Mouse (Mus musculus) embryonic facial prominence, embryonic 12.5 days (tissue): ENCODE results near the gene Gm9970. TPM values are rescaled to one million over a fixed set of nuclear protein-coding genes. Genes with fewer than 3 reads are reported as not detected.
A peak's percentile ranks its signal among the peaks of the same experiment; 100 is the strongest.

ENCODE experiments used
- ATAC-seq: fragments of 200-750 bp; cut with Nextera tagmentation; 2 replicates; pipeline ENCODE4 v1.8.0; 2017; ENCODE audit not compliant: insufficient number of reproducible peaks, insufficient read depth, low FRiP score, low TSS enrichment
- H3K27ac ChIP-seq: fragments of 300-500 bp; sonication (generic); 2 replicates; pipeline ENCODE4 v1.5.1; 2016; ENCODE audit warnings: mild to moderate bottlenecking
- H3K27me3 ChIP-seq: fragments of 300-500 bp; sonication (generic); 2 replicates; pipeline ENCODE4 v1.6.1; 2016; ENCODE audit warnings: mild to moderate bottlenecking, moderate library complexity
- H3K36me3 ChIP-seq: fragments of 300-500 bp; sonication (generic); 2 replicates; pipeline ENCODE4 v1.6.1; 2016; ENCODE audit warnings: mild to moderate bottlenecking
- H3K4me1 ChIP-seq: fragments of 300-500 bp; sonication (generic); 2 replicates; pipeline ENCODE4 v1.6.1; 2016
- H3K4me2 ChIP-seq: fragments of 300-500 bp; sonication (generic); replicated peaks from 2 replicates; pipeline ENCODE4 v1.6.1; 2016; ENCODE audit warnings: mild to moderate bottlenecking, moderate library complexity
- H3K4me3 ChIP-seq: fragments of 300-500 bp; sonication (generic); 2 replicates; pipeline ENCODE4 v1.5.1; 2016; ENCODE audit warnings: mild to moderate bottlenecking
- H3K9ac ChIP-seq: fragments of 300-500 bp; sonication (generic); 2 replicates; pipeline ENCODE4 v1.6.1; 2016; ENCODE audit warnings: mild to moderate bottlenecking, moderate library complexity
- H3K9me3 ChIP-seq: fragments of 300-500 bp; sonication (generic); 2 replicates; pipeline ENCODE4 v1.6.1; 2016; ENCODE audit warnings: mild to moderate bottlenecking, moderate library complexity
- WGBS: fragments of 180-500 bp; shearing (Covaris S2); methylation state at CpG from one replicate; pipeline ENCODE4 v1.1.7; 2016; 5-methylcytosine and 5-hydroxymethylcytosine counted together
- polyA plus RNA-seq: library from polyadenylated mRNA; unstranded; fragments of >200 nt; fragmentation: Nextera tagmentation; extraction: Ambion mirVana; gene quantifications from 2 replicates; pipeline ENCODE4 v1.2.1, GENCODE M21; 2016

The Gm9970 gene
- polyA plus RNA-seq, 1 experiment from 2014 or later = 0.43 TPM

GRCm38 (mm10) chr5:31201042-31201741 lies 39.8 kb downstream of the Gm9970 start:
- Histone ChIP-seq H3K9me3 (peaks cover 4% of the 10 kb centered on the region; the same call in 1 of the 2 replicates), H3K4me1 (peaks cover 15% of the 10 kb centered on the region; the same call in 1 of the 2 replicates), H3K4me3 (peak overlapping the region; percentile 82), H3K9ac (peak overlapping the region; percentile 89), H3K27me3 (no peaks in the 10 kb centered on the region), H3K27ac (peak overlapping the region; percentile 79), H3K36me3 (peaks cover 76% of the 10 kb centered on the region), H3K4me2 (peak overlapping the region; percentile 78)
- 17% methylated on average over 13 of the region's 13 CpGs for WGBS
- ATAC-seq = no peak

GRCm38 (mm10) chr5:31200327-31200768 lies 40.7 kb downstream of the Gm9970 start:
- H3K27me3 ChIP-seq = no peaks in the 10 kb centered on the region
- peak overlapping the region; percentile 4; the same call in 1 of the 2 replicates for H3K4me3 ChIP-seq
- peaks cover 4% of the 10 kb centered on the region; the same call in 1 of the 2 replicates for H3K9me3 ChIP-seq
- peaks cover 15% of the 10 kb centered on the region; the same call in 1 of the 2 replicates for H3K4me1 ChIP-seq
- 0 out of 2 replicates have a peak overlapping the region, but pooled peaks have one; percentile 14 for H3K27ac ChIP-seq
- H3K36me3 ChIP-seq = peaks cover 77% of the 10 kb centered on the region
- peak overlapping the region; percentile 78 for H3K4me2 ChIP-seq
- H3K9ac ChIP-seq = no peak overlapping the region
- ATAC-seq = no peak
- 89% methylated on average over 27 of the region's 27 CpGs for WGBS

- Histone ChIP-seq H3K9ac (no peak overlapping the region), H3K9me3 (peaks cover 4% of the 10 kb centered on the region; the same call in 1 of the 2 replicates), H3K27me3 (no peaks in the 10 kb centered on the region), H3K4me3 (peak overlapping the region; percentile 4; the same call in 1 of the 2 replicates), H3K36me3 (peaks cover 77% of the 10 kb centered on the region), H3K4me2 (no peak overlapping the region), H3K4me1 (peaks cover 15% of the 10 kb centered on the region; the same call in 1 of the 2 replicates), H3K27ac (0 out of 2 replicates have a peak overlapping the region, but pooled peaks have one; percentile 14)
- ATAC-seq = no peak
- WGBS = 87% methylated on average over 9 of the region's 9 CpGs
Observed at GRCm38 (mm10) chr5:31199893-31200292, 41.1 kb downstream of the Gm9970 start.

GRCm38 (mm10) chr5:31199321-31199892 lies 41.6 kb downstream of the Gm9970 start:
- Histone ChIP-seq H3K27ac (no peak overlapping the region), H3K27me3 (no peaks in the 10 kb centered on the region), H3K4me3 (no peak overlapping the region), H3K9ac (no peak overlapping the region), H3K4me2 (no peak overlapping the region), H3K9me3 (peaks cover 4% of the 10 kb centered on the region; the same call in 1 of the 2 replicates), H3K36me3 (peaks cover 77% of the 10 kb centered on the region), H3K4me1 (peaks cover 19% of the 10 kb centered on the region)
- 92% methylated on average over 19 of the region's 19 CpGs for WGBS
- no peak for ATAC-seq

- H3K4me2 ChIP-seq = no peak overlapping the region
- no peak overlapping the region for H3K27ac ChIP-seq
- 83% methylated on average over 5 of the region's 5 CpGs for WGBS
- H3K4me3 ChIP-seq = no peak overlapping the region
- no peak overlapping the region for H3K9ac ChIP-seq
- ATAC-seq = no peak
- H3K4me1 ChIP-seq = peaks cover 25% of the 10 kb centered on the region
- no peaks in the 10 kb centered on the region for H3K27me3 ChIP-seq
- H3K9me3 ChIP-seq = peaks cover 4% of the 10 kb centered on the region; the same call in 1 of the 2 replicates
- H3K36me3 ChIP-seq = peaks cover 71% of the 10 kb centered on the region
Observed at GRCm38 (mm10) chr5:31198616-31199320, 42.3 kb downstream of the Gm9970 start.

- Histone ChIP-seq H3K9me3 (peaks cover 4% of the 10 kb centered on the region; the same call in 1 of the 2 replicates), H3K4me1 (peaks cover 24% of the 10 kb centered on the region), H3K4me2 (no peak overlapping the region), H3K27me3 (no peaks in the 10 kb centered on the region), H3K27ac (no peak overlapping the region), H3K4me3 (no peak overlapping the region), H3K36me3 (peaks cover 66% of the 10 kb centered on the region), H3K9ac (no peak overlapping the region)
- 89% methylated on average over 9 of the region's 9 CpGs for WGBS
- ATAC-seq = no peak
Observed at GRCm38 (mm10) chr5:31198170-31198569, 42.9 kb downstream of the Gm9970 start.

- Histone ChIP-seq H3K4me3 (no peak overlapping the region), H3K27ac (no peak overlapping the region), H3K9me3 (peaks cover 4% of the 10 kb centered on the region; the same call in 1 of the 2 replicates), H3K36me3 (peaks cover 62% of the 10 kb centered on the region), H3K4me1 (peaks cover 19% of the 10 kb centered on the region), H3K27me3 (no peaks in the 10 kb centered on the region), H3K4me2 (no peak overlapping the region), H3K9ac (no peak overlapping the region)
- 93% methylated on average over 12 of the region's 12 CpGs for WGBS
- no peak for ATAC-seq
Observed at GRCm38 (mm10) chr5:31197072-31197471, 44.0 kb downstream of the Gm9970 start.

GRCm38 (mm10) chr5:31196207-31196606 lies 44.8 kb downstream of the Gm9970 start:
- Histone ChIP-seq H3K9me3 (peaks cover 4% of the 10 kb centered on the region; the same call in 1 of the 2 replicates), H3K4me2 (no peak overlapping the region), H3K36me3 (peaks cover 62% of the 10 kb centered on the region), H3K27ac (no peak overlapping the region), H3K27me3 (no peaks in the 10 kb centered on the region), H3K4me1 (peaks cover 26% of the 10 kb centered on the region), H3K4me3 (no peak overlapping the region), H3K9ac (no peak overlapping the region)
- no peak for ATAC-seq
- 94% methylated on average over 10 of the region's 10 CpGs for WGBS

GRCm38 (mm10) chr5:31195671-31196070 lies 45.4 kb downstream of the Gm9970 start:
- no peak for ATAC-seq
- Histone ChIP-seq H3K4me2 (no peak overlapping the region), H3K4me1 (peaks cover 22% of the 10 kb centered on the region), H3K9ac (no peak overlapping the region), H3K36me3 (peaks cover 66% of the 10 kb centered on the region), H3K27ac (no peak overlapping the region), H3K9me3 (peaks cover 4% of the 10 kb centered on the region; the same call in 1 of the 2 replicates), H3K4me3 (no peak overlapping the region), H3K27me3 (no peaks in the 10 kb centered on the region)
- WGBS = 91% methylated on average over 4 of the region's 4 CpGs

DNA sequence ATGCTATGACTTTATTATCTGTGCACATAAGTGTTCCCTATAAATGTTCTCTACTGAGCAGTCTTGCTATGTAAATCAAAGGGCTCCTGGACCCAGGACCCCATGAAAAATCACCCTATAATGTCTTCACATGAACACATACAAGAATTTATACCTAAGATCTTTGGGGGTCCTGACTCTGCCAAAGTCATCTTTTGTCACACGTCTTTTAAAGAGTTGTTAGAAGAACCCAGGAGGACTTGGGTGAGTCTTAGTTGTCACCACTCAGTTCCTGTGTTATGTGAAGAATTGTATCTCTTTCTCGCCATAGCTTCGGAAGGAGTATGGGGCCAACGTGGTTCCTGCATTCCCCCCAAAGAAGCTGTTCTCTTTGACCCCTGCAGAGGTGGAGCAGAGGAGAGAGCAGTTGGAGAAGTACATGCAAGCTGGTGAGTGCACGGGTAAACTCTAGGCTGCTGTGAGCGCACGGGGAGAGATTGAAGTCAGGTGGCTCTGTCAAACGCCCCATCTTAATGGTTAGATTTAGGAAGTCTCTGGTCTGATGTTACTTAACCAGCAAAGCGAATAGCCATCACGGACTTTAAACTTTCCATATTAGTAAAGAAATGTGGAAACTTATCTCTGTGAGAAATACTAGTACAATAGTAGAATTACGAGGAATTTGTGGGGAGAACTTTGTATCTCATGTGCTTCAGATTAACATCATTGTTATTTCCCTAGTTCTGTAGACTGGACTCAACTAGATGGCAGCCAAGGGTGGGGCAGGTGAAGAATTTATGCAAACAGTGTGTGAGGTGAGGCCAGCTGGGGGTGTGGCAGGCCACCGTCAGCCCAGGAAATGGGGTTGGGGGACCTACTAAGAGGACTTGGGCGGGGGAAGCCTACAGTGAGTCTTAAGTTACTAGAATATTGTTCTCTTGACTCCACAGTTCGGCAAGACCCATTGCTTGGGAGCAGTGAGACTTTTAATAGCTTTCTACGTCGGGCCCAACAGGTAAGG lies 46.2 kb downstream of the Gm9970 start:
- peaks cover 66% of the 10 kb centered on the region for H3K36me3 ChIP-seq
- peaks cover 18% of the 10 kb centered on the region for H3K4me1 ChIP-seq
- 93% methylated on average over 16 of the region's 16 CpGs for WGBS
- peak overlapping the region; percentile 82; the same call in 1 of the 2 replicates for H3K4me3 ChIP-seq
- peak overlapping the region; percentile 91 for H3K4me2 ChIP-seq
- no peaks in the 10 kb centered on the region for H3K9me3 ChIP-seq
- no peaks in the 10 kb centered on the region for H3K27me3 ChIP-seq
- no peak overlapping the region for H3K27ac ChIP-seq
- no peak overlapping the region; the same call in 1 of the 2 replicates for H3K9ac ChIP-seq
- ATAC-seq = no peak
